Mouse (Mus musculus) testis, adult 2 months (tissue): Measurements from ENCODE around the gene Dpy19l3. TPM values are rescaled to one million over a fixed set of nuclear protein-coding genes. Genes with fewer than 3 reads are reported as not detected.
A peak's percentile ranks its signal among the peaks of the same experiment; 100 is the strongest.

ENCODE experiments used
- H3K27ac ChIP-seq: fragments of 200-500 bp; 2 replicates; pipeline ENCODE4 v1.5.1; 2012; ENCODE audit warnings: low read depth, low read length; ENCODE audit not compliant: control insufficient read depth, insufficient read depth
- H3K27me3 ChIP-seq: fragments of 200-500 bp; 2 replicates; pipeline ENCODE4 v1.6.1; 2012; ENCODE audit warnings: mild to moderate bottlenecking, low read length, moderate library complexity; ENCODE audit not compliant: control insufficient read depth, insufficient read depth
- H3K36me3 ChIP-seq: fragments of 200-500 bp; 2 replicates; pipeline ENCODE4 v1.6.1; 2012; ENCODE audit warnings: mild to moderate bottlenecking, low read length; ENCODE audit not compliant: control insufficient read depth, insufficient read depth
- H3K4me1 ChIP-seq: fragments of 200-500 bp; 2 replicates; pipeline ENCODE4 v1.6.1; 2012; ENCODE audit warnings: low read length; ENCODE audit not compliant: control insufficient read depth, insufficient read depth
- H3K4me3 ChIP-seq: fragments of 200-500 bp; 2 replicates; pipeline ENCODE4 v1.5.1; 2012; ENCODE audit warnings: low read depth, mild to moderate bottlenecking, low read length, moderate library complexity, mixed read lengths; ENCODE audit not compliant: control insufficient read depth
- CTCF ChIP-seq: fragments of 200-500 bp; IDR thresholded peaks from 2 replicates; pipeline ENCODE4 v1.5.1; 2012; ENCODE audit warnings: low read depth, mild to moderate bottlenecking, inconsistent platforms, low read length, moderate library complexity; ENCODE audit not compliant: control insufficient read depth, insufficient read depth, insufficient replicate concordance
- POLR2A ChIP-seq: fragments of 200-500 bp; IDR thresholded peaks from 2 replicates; pipeline ENCODE4 v1.6.1; 2012; ENCODE audit warnings: low read depth, mild to moderate bottlenecking, inconsistent platforms, low read length, moderate library complexity; ENCODE audit not compliant: control insufficient read depth
- polyA plus RNA-seq: library from polyadenylated mRNA; depleted of rRNA; stranded (reverse); fragments of >200 nt; gene quantifications from 2 replicates; pipeline ENCODE4 v1.2.3, GENCODE M21; 2012

Gene Dpy19l3
- polyA plus RNA-seq, 1 experiment = 4.8 TPM

DNA sequence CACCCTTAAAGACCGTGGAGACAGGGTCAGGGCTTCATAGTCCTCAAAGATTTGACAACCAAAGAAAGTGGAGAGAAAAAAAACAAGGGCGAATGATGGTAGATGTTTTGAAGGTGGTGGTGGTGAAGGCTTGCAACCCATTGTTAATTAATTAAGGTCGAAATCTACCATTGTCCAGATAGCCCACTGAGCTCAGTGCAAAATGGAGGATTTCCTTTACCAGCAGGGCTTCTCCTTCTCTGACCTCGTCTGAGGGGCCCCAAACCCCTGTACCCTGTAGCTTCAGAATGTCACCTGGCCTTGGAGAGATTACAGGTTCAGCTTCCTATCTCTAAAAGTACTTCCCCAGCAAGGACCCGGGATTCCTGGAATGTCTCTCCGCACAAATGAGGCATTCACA, 96.4 kb downstream of the Dpy19l3 start:
- Histone ChIP-seq H3K4me3 (no peak overlapping the region), H3K36me3 (no peaks in the 10 kb centered on the region), H3K27ac (no peak overlapping the region), H3K4me1 (peaks cover 4% of the 10 kb centered on the region), H3K27me3 (no peaks in the 10 kb centered on the region)
- TF ChIP-seq CTCF (no peak), POLR2A (no peak)

DNA sequence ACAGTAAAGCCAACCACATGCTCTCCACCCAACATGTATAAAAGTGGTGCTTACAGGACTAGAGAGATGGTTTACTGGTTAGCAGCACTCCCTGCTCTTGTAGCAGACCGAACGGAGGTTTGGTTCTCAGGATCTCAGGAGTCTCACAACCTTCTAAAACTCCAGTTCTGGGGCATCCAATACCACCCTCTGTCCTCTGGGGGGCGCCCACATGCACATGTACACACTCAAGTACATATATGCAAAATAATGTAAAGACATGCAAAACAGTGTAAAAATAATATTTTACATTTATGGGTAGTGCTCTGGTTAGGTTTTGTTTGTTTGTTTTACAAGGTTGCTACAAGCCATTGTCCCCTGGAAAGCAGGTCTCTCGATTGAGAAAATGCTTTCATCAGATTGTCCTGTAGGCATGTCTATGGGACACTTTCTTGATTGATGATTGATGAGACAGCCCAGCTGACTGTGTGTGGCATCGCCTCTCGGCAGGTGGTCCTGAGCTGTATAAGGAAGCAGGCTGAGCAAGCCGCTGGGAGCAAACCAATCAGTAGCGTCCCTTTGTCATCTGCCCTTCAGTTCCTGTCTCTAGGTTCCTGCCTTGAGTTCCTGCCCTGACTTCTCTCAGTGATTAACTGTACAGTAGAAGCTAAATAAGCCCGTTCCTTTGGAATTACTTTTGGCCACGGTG, 102.5 kb downstream of the Dpy19l3 start:
- TF ChIP-seq POLR2A (no peak), CTCF (no peak)
- no peak overlapping the region for H3K27ac ChIP-seq

DNA sequence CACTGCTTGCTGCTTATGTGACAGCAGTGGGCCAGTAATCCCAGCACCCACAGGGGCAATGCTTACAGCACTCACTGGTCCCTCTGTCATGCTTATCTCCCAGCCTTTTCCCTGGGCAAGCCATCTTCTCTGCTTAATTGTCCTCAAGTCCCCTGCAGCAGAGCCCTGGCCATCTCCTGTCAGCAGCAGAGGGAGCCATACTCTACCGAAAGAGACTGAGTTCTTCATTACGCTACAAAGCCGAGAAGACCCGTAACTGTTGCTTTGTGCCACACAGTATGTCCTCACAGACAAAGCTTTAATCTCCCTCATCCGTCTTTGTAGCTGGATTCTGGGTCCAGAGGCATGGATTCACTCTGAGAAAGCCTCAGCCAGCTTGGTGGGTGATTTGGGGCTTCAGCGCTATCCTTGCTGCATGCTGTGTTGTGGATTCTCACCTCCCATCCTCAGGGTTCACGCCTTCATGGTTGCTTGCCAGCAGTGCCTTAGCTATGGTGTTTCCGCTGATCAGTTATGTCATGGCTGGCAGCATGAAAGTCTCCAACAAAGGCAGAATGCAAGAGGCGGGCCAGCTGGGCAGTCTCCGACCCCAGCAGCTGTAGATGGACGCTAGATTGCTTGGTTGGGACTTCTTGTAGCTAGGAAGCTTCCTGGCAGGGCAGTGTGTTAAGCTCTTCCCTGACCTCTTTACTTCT, 103.4 kb downstream of the Dpy19l3 start:
- Histone ChIP-seq H3K4me1 (peaks cover 3% of the 10 kb centered on the region; the same call in 1 of the 2 replicates), H3K36me3 (no peaks in the 10 kb centered on the region), H3K27me3 (no peaks in the 10 kb centered on the region), H3K4me3 (no peak overlapping the region), H3K27ac (no peak overlapping the region)
- TF ChIP-seq POLR2A (no peak), CTCF (peak; percentile 40; the same call in 1 of the 2 replicates)

More for the DNA sequence above, 102.5 kb downstream of the Dpy19l3 start:
- no peaks in the 10 kb centered on the region for H3K36me3 ChIP-seq
- peaks cover 3% of the 10 kb centered on the region; the same call in 1 of the 2 replicates for H3K4me1 ChIP-seq
- no peak overlapping the region for H3K4me3 ChIP-seq
- no peaks in the 10 kb centered on the region for H3K27me3 ChIP-seq

DNA sequence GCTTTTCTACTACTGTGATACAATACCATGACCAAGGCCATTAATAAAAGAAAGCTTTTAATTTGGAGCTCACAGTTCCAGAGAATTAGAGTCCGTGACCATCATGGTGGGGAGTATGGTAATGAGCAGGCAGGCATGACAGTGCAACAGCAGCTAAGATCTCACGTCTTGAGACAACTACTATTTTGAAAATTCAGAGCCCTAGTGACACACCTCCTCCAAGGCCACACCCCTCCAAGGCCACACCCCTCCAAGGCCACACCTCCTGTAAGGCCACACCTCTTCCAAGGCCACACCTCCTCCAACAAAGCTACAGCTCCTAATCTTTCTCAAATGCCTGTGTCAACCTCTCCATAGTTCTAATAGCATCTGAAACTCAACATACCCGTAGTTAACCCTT, 105.2 kb downstream of the Dpy19l3 start:
- TF ChIP-seq POLR2A (no peak), CTCF (no peak)
- Histone ChIP-seq H3K27me3 (no peaks in the 10 kb centered on the region), H3K4me3 (no peak overlapping the region), H3K4me1 (peaks cover 5% of the 10 kb centered on the region), H3K36me3 (no peaks in the 10 kb centered on the region; the same call in 1 of the 2 replicates), H3K27ac (no peak overlapping the region)

DNA sequence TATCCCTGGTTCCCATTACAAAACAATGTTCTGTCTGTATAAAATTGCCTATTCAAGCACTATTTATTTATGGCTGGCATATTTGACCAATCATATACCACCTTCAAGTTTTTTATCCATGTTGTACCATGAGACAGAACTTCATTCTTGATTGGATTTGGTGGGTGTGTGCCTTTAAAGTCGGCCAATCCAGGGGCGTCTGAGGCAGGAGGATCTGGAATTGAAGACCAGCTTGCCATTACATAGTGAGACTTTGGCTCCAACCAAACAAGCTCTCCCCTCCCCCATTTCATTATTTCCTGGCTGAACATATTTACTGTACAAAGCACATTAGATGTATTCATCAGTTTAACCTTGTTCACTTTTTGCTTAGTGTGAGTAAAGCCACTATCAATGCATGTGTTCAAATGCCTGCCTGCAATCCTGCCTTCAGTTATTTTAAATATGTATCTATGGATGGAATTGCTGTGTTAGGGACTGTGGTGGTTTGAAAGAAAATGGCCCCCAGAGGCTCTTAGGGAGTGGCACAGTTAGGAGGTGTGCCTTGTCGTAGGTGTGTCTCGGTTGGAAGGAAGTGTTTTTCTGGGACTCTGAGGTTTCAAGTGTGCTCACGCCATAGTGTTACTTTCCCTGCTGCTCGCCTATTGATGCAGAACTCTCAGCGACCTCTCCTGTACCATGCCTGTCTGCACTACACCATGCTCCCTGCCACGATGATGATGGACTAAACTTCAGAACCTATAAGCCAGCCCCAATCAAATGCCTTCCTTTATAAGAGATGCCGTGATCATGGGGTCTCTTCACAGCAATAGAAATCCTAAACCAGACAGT, 105.8 kb downstream of the Dpy19l3 start:
- Histone ChIP-seq H3K36me3 (no peaks in the 10 kb centered on the region; the same call in 1 of the 2 replicates), H3K4me3 (no peak overlapping the region), H3K4me1 (peaks cover 5% of the 10 kb centered on the region), H3K27me3 (no peaks in the 10 kb centered on the region), H3K27ac (no peak overlapping the region)
- TF ChIP-seq CTCF (no peak), POLR2A (no peak)

DNA sequence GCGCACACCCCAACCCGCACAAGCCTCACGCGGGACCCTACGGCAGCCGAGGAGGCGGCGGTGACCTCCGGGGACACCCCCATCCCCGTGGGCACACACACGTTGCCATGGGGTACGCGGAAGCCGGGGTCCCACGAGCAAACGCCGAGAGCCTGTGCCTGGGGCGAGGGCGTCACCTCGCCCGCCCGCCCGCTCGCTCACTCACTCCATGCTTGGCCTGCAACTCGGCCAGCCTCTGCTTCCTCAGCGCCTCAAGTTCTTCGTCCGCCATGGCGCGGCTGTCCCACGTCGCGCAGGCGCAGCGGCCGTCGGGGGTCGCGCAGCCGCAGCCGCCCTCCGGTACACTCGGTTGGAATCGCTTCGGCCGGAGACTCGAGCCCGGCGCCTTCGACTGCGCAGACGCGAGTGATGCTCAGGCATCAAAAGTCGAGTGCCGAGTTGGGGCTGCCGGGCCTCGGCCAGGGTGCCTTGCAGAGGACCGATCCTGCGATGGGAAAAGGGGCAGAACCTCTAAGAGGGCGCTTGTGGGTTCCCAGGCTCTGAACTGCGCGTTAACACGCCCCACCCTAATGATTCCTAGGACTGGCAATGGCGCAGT, 107.1 kb downstream of the Dpy19l3 start, which contains the start of gene Pdcd5:
TSS of gene Pdcd5 (minus strand) at position 421 of the 598 bp plus-strand sequence.
- Histone ChIP-seq H3K27me3 (no peaks in the 10 kb centered on the region), H3K27ac (peak within 1 kb of the TSS; percentile 76), H3K36me3 (no peaks in the 10 kb centered on the region; the same call in 1 of the 2 replicates), H3K4me1 (peaks cover 5% of the 10 kb centered on the region), H3K4me3 (peak within 1 kb of the TSS; percentile 92)
- TF ChIP-seq CTCF = no peak
- peak; percentile 68 for TF ChIP-seq POLR2A
